Mouse (Mus musculus): ENCODE data around the gene Ssxb6. TPM values are rescaled to one million over a fixed set of nuclear protein-coding genes. Genes with fewer than 3 reads are reported as not detected.

Gene Ssxb6
- not detected for total RNA-seq (2023)

DNA sequence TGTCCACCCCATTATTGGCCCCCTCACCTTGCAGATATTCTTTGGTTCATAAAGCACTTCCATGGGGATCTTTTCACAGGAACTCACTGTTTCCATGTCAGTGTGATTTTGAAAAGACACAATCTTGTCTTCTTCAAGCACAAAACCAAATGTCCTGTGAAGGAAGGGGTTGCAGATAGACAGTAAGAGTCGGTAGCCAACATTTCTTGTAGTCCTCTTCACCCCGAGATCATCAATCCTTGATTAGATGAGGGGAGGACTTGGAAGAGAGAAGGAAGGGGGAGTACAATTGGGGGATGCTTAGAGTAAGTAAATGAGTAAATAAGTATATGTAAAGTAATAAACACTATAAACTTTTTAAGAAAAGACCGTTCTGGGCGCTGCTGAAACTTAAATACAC, at the start of gene Ssxb6:
Gene Ssxb6 (minus strand): TSS at position 101 of the 400 bp plus-strand sequence.

DNA sequence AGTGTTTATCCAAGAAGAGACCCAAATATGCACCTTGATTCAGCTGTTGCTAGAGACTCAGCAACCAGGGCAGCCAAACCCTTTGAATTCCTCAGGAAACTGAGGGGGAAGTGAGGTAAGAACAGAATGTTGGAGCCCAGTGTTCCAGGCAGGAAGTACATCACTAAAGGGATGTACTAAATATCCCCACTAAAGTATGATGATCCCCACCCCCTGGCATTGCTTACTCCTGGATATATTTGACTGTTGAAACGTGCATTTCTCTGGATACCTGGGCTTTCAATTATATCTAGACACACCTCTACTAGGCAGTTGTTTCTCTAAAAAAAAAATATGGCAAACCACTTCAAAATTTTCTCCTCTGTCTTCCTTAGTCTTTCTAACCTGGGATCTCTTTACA, 43.7 kb upstream of the Ssxb6 start, which contains the start of gene Ssxb3:
Gene Ssxb3 (minus strand): TSS at position 101 of the 400 bp plus-strand sequence.

GRCm38 (mm10) chrX:8524854-8525253, 23.2 kb downstream of the Ssxb6 start, which contains the start of gene Gm14459:
Gene Gm14459, minus strand, starts transcription at chrX:8524954.

Other genes with a start within 250 kb of the Ssxb6 start
- gene Ssxb10, start 220.8 kb downstream of the Ssxb6 start, total RNA-seq (2023) = not detected
- gene Ssxb9, start 181.3 kb downstream of the Ssxb6 start, total RNA-seq (2023) = not detected
- gene Ssxb1, start 134.9 kb downstream of the Ssxb6 start, total RNA-seq (2023) = not detected
- gene Ssxb2, start 86.5 kb downstream of the Ssxb6 start, total RNA-seq (2023) = not detected
- not detected for gene Gm14459, start 23.3 kb downstream of the Ssxb6 start, total RNA-seq (2023)
- gene Ssxb3, start 43.6 kb upstream of the Ssxb6 start, total RNA-seq (2023) = not detected
- gene Ssxb8, start 142.6 kb upstream of the Ssxb6 start, total RNA-seq (2023) = not detected
- gene Ssx9, start 200.2 kb upstream of the Ssxb6 start, total RNA-seq (2023) = not detected

All from monocyte, adult 59 days (primary cell).